Mouse (Mus musculus): ENCODE data around the gene Ifitm1.
"Not testable (repeated sequence)": the region's sequence is repeated elsewhere in the genome, so short reads cannot be mapped to it uniquely, and the experiment has no call there.

Ifitm1 gene

DNA sequence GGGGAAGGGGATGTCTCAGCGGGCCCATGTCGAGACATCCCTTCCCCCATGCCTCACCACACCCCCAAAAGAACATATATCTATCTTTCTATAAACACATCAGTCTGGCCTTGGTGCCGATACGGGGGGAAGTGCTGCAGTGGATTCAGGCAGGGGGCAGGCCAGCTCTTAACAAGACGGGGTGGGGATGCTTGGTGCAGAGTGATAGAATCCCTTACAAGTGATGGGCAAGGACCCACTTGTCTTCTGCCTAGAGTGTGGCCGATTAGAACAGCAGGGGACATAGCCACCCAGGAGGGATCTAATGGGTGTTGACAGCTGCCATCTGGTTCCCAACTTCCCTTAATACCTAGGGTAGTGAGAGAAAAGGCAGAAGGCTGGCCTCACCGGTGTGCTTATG lies 3.9 kb downstream of the Ifitm1 start:
- in situ Hi-C loops (cut with MboI; ENCODE audit: unreplicated experiment in 2 of 2), result loop anchor here in 1 of 2 experiments (25.0 kb wide), 1 partner anchor 216 kb away; the partner anchor contains the start of genes Hras and Lrrc56

DNA sequence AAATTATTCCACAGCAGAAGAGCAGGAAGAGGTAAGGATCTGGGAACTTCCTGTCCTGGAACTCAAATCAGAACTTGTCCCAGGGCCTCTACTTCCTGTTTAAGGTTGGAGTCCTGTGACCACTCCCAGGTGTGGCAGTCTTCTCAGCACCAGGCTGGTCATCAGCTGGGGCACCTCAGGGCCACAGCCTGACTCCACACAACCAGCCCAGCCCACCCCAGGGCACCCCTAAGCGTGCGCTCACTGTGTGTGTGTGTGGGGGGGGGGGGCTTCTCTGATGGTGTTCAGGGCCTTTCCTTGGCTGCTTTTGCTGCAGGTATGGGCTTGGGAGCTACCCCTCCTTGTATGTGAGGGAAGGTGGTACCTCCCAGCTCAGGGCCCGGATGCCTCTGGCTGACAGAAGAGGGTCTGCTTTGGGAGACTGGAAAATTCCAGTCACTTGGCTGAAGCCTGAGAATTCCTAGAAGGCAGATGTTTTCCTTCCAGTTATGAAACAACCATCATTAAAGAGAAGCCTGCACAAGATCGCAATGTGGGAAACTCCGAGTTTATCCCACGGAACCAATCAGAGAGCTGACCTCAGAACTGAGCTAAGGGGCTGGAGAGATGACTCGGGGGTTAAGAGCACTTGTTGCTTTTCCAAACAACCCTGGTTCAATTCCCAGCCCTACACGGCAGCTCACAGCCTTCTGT lies 4.6 kb downstream of the Ifitm1 start:
- in situ Hi-C loops (cut with MboI; ENCODE audit: unreplicated experiment in 2 of 2), result loop anchor here in 1 of 2 experiments (25.0 kb wide), 1 partner anchor 216 kb away; the partner anchor contains the start of genes Hras and Lrrc56

DNA sequence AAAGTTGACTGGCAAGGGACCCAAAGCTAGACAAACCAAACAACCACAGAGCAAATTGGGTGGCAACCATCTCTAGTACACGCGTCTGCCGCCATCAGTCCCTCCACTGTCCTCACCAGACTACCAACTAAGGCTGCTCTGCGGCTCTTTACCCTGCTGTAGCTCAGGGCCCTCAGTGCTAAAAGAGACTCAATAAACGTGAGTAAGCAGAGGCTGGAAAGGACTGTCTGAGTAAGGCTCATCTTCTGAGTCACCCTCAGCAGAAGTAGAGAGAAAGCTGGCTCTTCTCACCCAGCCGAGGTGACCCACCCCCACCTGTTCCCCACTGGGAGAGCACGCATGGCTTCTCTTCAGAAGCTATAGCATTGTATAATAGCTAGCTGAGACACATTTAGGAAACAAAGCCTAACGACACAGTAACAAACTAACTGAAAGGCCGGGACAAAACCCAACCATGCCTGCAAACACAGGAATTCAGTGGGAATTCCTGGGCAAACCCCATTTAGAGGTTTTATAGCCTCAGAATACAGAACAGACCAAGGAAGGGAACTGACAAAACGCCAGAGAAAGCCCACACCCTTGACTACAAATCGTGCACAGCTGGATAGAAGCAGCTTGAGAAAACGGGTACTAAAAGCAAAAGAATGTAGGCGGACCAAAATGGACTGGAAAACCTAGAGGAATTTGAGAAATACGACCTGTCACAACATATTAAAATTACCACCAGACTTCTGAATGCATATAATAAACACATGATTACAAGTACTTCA lies 6.6 kb downstream of the Ifitm1 start:
- in situ Hi-C loops (cut with MboI; ENCODE audit: unreplicated experiment in 2 of 2), result loop anchor here in 1 of 2 experiments (25.0 kb wide), 1 partner anchor 214 kb away; the partner anchor contains the start of genes Hras and Lrrc56

DNA sequence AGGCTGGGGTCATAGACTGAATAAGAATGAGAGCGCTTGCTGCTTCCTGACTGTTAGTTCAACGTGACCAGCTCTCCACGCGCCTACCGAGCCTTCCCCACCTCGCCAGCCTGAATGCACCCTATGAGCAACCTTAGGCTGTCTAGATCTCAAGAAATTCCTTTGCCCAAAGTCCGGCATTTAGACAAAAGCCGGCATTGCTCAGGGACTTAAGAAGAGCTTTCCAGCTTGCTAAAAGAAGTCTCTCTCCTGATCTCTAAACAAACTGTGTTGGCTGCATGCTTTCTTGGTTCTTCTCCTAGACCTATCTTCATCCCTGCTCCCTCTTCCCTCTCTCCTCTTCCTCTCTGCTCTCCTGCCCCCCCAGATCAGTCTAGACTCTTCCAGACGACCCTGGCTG lies 7.9 kb downstream of the Ifitm1 start:
- in situ Hi-C loops (cut with MboI; ENCODE audit: unreplicated experiment in 2 of 2), result loop anchor here in 1 of 2 experiments (25.0 kb wide), 1 partner anchor 212 kb away; the partner anchor contains the start of genes Hras and Lrrc56

DNA sequence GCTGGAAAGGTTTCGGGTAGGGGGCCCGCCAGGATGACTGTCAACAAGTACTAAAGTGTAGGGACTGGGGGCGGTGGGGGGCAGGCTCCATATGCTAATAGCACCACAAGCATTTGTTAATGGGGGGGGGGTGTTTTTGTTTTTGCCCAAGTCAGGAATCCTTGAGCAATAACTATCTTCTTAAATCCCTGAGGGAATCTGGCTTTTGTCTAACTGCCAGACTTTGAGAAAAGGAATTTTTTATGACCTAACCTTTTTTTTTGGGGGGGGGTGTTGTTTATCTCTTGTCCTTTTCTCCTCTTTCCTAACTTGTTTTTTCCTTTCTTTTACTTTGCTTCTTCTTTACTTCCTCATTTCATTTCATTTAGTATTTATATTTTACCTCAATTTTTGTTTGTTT lies 8.4 kb downstream of the Ifitm1 start:
- in situ Hi-C loops (cut with MboI; ENCODE audit: unreplicated experiment in 2 of 2), result no loop called here

DNA sequence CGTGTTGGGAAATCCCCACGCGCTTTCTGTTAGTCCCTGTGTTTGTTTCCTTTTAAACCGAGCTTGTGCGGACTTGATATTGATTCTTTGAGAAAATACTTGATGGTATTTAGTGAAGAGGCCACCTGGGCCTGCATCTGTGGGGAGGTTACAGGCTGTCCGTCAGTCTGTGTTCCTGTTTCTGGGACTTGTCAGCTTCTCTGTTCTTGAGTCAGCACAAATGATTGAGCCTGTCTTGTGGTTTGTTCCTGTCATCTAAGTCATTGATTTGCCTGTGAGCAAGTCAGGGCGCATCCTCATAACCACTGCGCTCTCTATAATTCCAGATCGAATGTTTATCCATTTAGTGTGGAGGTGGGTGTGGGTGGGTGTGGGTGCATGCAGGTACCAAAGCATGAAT lies 9.7 kb downstream of the Ifitm1 start:
- in situ Hi-C loops (cut with MboI; ENCODE audit: unreplicated experiment in 2 of 2), result not testable (repeated sequence)

DNA sequence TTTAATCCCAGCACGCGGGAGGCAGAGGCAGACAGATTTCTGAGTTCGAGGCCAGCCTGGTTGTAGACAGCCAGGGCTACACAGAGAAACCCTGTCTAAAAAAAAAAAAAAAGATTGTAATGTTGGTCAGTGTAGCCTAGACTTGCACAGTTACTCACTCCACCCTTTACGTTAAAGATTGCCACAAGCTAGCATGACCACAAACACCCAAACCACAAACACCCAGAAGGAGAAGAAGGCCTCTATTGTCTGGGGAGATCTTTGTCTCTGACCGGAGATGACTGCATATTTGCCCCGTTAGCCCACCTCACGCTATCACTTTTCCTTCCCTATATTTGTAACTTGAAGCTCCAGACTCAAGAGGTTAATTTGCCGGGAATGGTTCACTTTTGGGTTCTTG lies 14.7 kb downstream of the Ifitm1 start:
- in situ Hi-C loops (cut with MboI; ENCODE audit: unreplicated experiment in 2 of 2), result no loop called here

DNA sequence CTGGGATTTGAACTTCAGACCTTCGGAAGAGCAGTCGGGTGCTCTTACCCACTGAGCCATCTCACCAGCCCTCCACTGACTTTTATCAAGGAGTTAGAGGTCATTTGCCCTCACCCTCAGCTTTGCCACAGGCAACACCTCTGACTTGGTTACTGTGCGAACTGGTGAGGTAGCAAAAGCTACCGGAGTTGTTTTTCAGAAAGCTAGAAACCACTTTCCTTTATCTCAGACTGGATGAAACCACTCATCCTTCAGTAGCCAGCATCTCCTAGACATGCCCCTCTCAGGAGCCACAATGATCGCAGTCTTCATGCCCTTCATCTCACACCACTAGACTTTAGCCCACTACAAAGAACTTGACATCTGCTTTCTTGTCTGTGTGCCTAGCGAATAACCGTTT lies 15.9 kb downstream of the Ifitm1 start:
- in situ Hi-C loops (cut with MboI; ENCODE audit: unreplicated experiment in 2 of 2), result no loop called here

DNA sequence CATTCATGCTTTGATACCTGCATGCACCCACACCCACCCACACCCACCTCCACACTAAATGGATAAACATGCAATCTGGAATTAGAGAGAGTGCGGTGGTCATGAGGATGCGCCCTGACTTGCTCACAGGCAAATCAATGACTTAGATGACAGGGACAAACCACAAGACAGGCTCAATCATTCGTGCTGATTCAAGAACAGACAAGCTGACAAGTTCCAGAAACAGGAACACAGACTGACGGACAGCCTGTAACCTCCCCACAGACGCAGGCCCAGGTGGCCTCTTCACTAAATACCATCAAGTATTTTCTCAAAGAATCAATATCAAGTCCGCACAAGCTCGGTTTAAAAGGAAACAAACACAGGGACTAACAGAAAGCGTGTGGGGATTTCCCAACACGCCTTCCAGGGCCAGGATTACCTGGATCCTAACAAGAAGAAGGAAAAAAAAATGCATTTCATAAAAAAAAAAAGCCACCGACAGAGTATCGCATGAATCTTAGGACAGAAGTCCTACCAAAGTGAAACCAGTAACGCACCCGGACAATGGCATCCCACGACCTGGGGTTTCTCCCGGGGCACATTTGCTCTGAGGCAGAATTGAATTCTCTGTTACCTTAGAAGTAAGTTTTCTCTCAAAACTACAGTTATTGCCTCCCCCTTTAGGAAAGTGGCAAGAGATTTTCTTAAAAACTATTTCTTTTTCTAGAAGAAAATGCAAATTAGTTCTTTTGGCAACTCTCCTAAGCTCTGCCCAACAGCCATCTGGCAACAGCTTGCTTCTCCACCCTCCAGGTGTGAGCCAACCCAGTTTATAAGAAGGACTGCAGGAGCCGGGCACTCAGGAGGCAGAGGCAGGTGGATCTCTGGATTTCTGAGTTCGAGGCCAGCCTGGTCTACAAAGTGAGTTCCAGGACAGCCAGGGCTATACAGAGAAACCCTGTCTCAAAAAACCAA lies 20.4 kb downstream of the Ifitm1 start:
- in situ Hi-C loops (cut with MboI; ENCODE audit: unreplicated experiment in 2 of 2), result no loop called here

DNA sequence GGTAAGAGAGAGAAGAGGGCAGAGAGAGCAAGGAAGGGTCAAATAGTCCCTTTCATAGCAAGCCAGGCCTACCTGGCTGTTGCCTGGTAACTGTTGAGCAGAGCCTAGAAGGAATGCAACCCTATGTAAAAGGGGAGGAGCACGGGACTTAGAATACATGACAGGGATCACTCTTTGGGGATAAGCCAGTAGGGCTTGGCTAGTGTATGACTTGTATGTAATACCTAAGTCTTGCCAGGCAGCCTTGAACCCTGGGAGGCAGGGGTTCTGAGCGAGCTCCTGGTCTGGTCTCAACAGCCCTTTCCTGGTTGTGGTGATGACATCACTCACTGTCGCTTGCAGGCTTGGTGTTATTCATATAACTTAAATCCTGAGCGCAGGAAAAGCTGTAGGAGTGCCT lies 22.0 kb downstream of the Ifitm1 start:
- in situ Hi-C loops (cut with MboI; ENCODE audit: unreplicated experiment in 2 of 2), result no loop called here

DNA sequence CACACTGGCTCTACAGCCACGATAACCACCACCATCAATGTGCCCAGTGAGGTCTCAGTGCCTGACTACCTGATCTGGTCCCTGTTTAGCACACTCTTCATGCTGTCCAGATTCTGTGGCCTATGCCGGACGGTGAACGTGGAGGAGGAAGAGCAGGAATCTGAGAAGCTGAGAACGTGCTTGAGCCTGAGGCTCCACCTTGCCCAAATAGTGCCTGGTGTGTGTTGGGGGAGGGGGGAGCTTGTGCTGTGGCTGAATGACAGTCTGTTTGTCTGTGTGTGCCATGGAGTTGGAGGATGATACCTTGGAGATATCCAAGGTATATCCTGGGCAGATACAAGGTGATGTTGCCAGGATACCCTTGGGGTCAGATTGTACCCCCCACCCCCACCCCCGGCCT lies 23.2 kb downstream of the Ifitm1 start:
- in situ Hi-C loops (cut with MboI; ENCODE audit: unreplicated experiment in 2 of 2), result no loop called here

DNA sequence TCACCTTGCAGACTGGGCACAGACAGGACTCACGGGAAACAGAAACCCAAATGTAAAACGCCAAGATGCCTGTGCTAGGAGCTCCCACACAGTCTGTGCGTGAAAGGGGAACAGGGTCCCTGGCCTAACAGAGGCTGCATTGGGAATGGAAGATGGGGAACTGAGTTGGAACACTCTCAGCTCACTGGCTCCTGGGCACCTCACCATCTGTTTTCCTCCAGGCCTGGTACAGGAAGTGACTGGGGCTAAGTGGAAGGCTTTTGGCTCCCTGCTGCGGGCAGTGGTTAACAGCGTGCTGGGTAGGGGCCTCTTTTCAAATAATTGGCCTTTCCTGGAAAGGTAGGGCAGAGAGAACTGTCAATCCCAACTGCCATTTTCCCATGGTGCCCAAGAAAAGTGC lies 23.6 kb downstream of the Ifitm1 start:
- in situ Hi-C loops (cut with MboI; ENCODE audit: unreplicated experiment in 2 of 2), result no loop called here

DNA sequence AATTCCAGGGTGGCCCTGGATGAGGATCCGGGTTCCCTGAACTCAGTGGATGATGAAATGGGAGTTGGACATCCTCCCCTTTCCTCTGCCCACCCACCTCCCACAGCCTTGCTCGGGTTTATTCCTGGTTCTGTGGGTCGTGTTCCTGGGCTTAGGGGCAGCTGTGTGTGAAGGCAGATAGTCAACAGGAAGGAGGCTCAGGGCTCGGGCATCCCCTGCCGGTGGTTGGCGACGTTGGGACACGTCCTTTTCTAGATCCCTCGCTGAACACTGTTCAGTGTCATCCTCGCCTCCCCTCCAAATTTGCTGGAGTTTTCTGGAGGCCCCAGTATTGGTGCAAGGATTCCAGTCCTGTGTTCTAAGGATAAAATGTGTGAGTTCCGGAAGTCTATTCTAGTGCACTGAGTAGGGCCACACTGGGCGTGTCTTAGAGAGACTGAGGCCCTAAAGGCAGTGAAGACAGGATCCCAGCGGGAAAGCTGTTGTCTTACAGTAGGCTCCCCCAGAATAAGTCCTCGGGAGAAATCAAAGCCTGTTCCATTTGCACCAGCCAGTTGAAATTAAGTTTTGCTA lies 24.2 kb downstream of the Ifitm1 start:
- in situ Hi-C loops (cut with MboI; ENCODE audit: unreplicated experiment in 2 of 2), result no loop called here

DNA sequence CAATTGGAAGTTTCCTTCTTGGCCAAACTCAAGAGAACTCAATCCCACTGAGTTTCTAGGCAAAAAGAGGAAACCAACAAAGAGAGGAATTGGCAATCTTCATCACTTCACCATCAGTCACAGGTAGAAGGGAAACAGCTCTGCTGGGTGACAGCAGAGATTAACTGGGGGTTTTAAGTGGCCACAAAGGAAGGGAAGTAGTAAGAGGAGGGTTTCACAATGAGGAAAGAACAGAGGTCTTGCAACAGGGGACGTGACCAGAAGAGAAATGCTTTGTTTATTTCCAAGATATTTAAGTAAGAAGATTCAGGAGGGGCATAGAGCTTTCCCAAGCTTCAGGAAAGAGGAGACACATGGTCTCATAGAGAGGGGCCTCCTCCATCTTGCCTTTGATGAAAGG lies 30.8 kb downstream of the Ifitm1 start:
- in situ Hi-C loops (cut with MboI; ENCODE audit: unreplicated experiment in 2 of 2), result loop anchor here in 1 of 2 experiments (5.0 kb wide), 1 partner anchor 41 kb away; the partner anchor contains the start of genes Gm45717 and Ifitm2

DNA sequence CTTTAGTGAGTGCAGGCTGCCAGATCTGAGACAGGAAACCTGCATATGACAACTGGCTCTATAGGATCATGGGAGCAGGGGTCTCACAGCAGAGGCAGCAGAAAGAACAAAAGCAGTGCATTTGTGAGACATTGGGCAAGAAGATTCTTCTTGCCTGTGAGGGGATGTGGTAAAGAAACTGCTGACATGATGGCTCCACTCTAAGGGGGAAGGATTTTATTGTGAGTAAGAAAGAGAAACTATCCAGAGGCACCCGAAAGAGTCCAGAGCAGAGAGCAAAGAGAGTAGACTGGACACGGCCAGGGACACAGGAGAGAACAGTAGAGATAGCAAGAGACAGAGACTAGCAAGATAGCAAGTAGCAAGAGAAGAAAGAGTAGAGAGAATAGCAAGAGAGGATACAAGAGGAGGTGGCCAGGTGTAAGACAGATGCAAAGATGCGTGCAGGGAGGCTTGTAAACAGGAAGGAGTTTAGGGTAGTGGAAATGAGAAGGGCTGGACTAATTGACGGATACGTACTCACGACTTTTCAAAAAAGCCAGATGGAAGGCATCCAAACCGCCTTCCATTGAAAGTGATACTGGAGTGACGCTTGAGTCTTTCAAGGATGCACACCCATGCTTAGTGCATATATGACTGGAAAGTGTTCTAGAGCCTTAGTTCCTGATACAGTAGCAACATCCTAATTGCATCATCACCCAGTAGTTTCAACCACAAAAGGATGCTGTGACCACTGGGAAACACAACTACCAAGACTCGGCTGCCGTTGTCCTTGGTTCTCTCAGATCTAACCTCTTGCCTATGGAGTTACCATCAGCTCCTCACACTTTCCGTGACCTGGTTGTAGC lies 32.1 kb downstream of the Ifitm1 start:
- in situ Hi-C loops (cut with MboI; ENCODE audit: unreplicated experiment in 2 of 2), result loop anchor here in 1 of 2 experiments (5.0 kb wide), 1 partner anchor 42 kb away; the partner anchor contains the start of genes Gm45717 and Ifitm2

DNA sequence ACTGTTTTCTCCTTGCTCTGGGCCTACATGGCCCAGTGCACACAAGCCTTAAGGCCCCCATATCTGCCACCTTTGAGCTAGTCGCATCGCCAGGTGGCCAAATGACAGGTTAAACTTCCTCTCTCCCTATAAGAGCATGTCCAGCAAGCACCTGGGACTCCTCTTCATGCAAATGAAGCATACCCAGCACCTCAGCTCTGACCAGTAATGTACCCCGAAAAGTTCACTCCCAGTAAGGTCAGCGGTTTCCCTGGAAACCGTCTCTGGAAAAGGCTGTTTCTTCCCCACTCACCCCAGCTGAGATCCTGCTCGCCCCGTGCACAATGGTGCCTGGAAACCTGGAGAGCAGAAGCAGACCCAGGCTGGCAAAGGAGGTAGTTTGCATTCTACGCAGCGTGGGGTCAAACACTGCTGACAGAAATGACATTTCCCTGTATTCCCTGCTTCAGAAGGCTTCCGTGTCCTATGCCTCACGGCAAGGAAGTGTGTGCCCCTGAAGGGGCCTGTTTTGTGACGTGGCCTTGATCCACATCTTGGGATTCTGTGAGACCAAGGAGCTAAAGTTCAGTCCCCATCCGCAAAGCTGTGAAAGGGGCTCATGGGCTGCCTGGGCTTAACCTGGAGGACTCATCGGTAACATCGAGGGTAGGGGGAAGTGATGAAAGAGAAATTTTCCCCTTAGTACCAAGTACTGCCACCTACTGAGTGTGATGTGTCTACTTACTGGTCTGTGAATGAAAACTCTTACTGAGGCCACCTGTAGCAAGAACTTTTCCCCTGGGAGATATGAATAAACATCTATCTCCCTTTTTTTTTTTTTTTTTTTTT lies 34.1 kb downstream of the Ifitm1 start:
- in situ Hi-C loops (cut with MboI; ENCODE audit: unreplicated experiment in 2 of 2), result no loop called here

DNA sequence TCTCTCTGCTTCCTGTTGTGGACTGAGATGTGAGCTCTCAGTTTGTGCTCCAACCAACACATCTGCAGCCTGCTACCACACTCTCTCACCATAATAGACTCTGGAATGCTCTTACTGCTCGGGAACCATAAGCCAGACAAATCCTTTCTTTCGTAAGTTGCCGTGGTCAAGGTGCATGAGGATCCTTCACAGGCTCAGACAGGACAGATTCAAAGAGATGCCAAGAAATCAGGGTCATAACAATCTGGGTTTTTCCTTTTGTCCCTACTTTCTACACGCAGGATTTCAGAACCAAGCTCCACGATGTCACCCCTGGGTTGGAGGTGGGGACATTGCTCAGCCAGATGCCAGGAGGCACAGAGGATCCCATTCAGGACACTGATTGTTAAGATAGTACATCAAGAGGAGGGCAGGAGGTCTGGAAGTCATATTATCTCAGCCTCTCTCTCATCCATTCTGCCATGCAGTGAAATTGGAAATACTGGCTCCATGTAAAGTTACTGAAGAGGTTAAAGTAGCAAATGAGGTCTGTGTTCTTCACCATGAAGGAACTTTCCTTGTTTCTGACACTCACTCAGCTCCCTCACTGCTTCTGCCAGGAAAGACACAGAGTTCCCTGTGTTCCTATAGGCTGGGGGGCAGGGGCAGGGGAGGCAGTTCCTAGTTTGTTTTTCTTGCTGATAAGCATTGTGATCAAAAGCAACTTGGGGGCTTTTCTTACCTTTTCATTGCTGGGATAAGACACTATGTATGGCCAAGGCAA lies 36.4 kb downstream of the Ifitm1 start:
- in situ Hi-C loops (cut with MboI; ENCODE audit: unreplicated experiment in 2 of 2), result no loop called here

DNA sequence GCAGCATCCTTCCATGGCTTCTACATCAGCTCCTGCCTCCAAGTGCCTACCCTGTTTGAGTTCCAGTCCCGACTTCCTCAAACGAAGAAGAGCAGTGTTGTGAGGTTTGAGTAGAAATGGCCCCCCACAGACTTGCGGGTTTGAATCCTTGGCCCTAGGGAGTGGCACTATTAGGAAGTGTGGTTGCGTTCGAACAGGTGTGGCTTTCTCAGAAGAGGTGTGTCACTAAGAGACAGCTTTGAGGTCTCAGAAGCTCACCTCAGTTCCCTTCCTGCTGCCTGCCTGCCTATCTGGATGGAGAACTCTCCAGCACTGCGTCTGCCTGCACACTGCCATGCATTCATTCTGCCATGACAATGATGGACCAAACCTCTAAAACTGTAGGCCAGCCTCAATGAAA lies 39.4 kb downstream of the Ifitm1 start:
- in situ Hi-C loops (cut with MboI; ENCODE audit: unreplicated experiment in 2 of 2), result no loop called here
